Mouse (Mus musculus) MEL (cell line): Measurements from ENCODE around the gene Hmcn2. TPM values are rescaled to one million over a fixed set of nuclear protein-coding genes. Genes with fewer than 3 reads are reported as not detected.

Experiments used
- DNase-seq: peaks from one replicate; pipeline ENCODE4 v3.0.0; 2011; ENCODE audit warnings: low read depth, low spot score
- H3K27ac ChIP-seq: 2 replicates; pipeline ENCODE4 v1.5.1; 2012; ENCODE audit warnings: low read depth, mild to moderate bottlenecking, control low read depth, low read length, moderate library complexity; ENCODE audit not compliant: control insufficient read depth
- H3K27me3 ChIP-seq, 2 experiments: fragments of 150-350 bp in 1 of 2; sonication (generic) in 1 of 2; 2 replicates each; pipeline ENCODE4 v1.6.1; 2012; ENCODE audit warnings: low read length in 2 of 2, mild to moderate bottlenecking in 2 of 2, improper control_type of control experiment in 1 of 2, moderate library complexity in 1 of 2; ENCODE audit not compliant: insufficient read depth in 2 of 2, control insufficient read depth in 1 of 2
- H3K36me3 ChIP-seq, 2 experiments: 2 replicates each; pipeline ENCODE4 v1.6.1; 2012 to 2014; ENCODE audit warnings: low read length in 2 of 2, improper control_type of control experiment in 1 of 2, inconsistent platforms in 1 of 2, mild to moderate bottlenecking in 1 of 2; ENCODE audit not compliant: insufficient read depth in 2 of 2, control insufficient read depth in 1 of 2
- H3K4me1 ChIP-seq, 2 experiments: fragments of 150-350 bp in 1 of 2; sonication (generic) in 1 of 2; 2 replicates each; pipeline ENCODE4 v1.6.1; 2012; ENCODE audit warnings: low read length in 2 of 2, improper control_type of control experiment in 1 of 2, mild to moderate bottlenecking in 1 of 2; ENCODE audit not compliant: insufficient read depth in 2 of 2, control insufficient read depth in 1 of 2
- H3K4me3 ChIP-seq, 2 experiments: fragments of 150-350 bp in 1 of 2; sonication (generic) in 1 of 2; 2 replicates each; pipeline ENCODE4 v1.5.1; 2012; ENCODE audit warnings: low read depth in 2 of 2, low read length in 2 of 2, mild to moderate bottlenecking in 2 of 2, moderate library complexity in 2 of 2, control low read depth in 1 of 2, improper control_type of control experiment in 1 of 2; ENCODE audit not compliant: control insufficient read depth in 1 of 2, insufficient read depth in 1 of 2
- H3K79me2 ChIP-seq: 2 replicates; pipeline ENCODE4 v1.6.1; 2012; ENCODE audit warnings: mild to moderate bottlenecking, low read length, moderate library complexity; ENCODE audit not compliant: control insufficient read depth, poor library complexity, insufficient read depth
- H3K9ac ChIP-seq: 2 replicates; pipeline ENCODE4 v1.6.1; 2012; ENCODE audit warnings: low read depth, mild to moderate bottlenecking, control low read depth, low read length, moderate library complexity; ENCODE audit not compliant: control insufficient read depth, poor library complexity, severe bottlenecking
- H3K9me3 ChIP-seq: fragments of 150-350 bp; sonication (generic); replicated peaks from 2 replicates; pipeline ENCODE4 v1.6.1; 2012; ENCODE audit warnings: mild to moderate bottlenecking, low read length, improper control_type of control experiment, moderate library complexity; ENCODE audit not compliant: insufficient read depth
- BHLHE40 ChIP-seq: IDR thresholded peaks from 2 replicates; pipeline ENCODE4 v1.6.1; 2012; ENCODE audit warnings: low read depth, mild to moderate bottlenecking, inconsistent platforms, low read length, improper control_type of control experiment, borderline replicate concordance
- CTCF ChIP-seq, 3 experiments: IDR thresholded peaks in 2 of 3; conservative IDR thresholded peaks in 1 of 3; 2 replicates each; pipeline ENCODE4 v1.5.1; 2011 to 2012; ENCODE audit warnings: low read length in 3 of 3, low read depth in 2 of 3, mild to moderate bottlenecking in 2 of 3, improper control_type of control experiment in 1 of 3, inconsistent platforms in 1 of 3, mixed read lengths in 1 of 3, moderate library complexity in 1 of 3; ENCODE audit not compliant: control insufficient read depth in 1 of 3, insufficient read depth in 1 of 3, poor library complexity in 1 of 3, severe bottlenecking in 1 of 3
- E2F4 ChIP-seq: IDR thresholded peaks from 2 replicates; pipeline ENCODE4 v1.6.1; 2011; ENCODE audit warnings: low read depth, low read length, improper control_type of control experiment, borderline replicate concordance
- ELF1 ChIP-seq: IDR thresholded peaks from 2 replicates; pipeline ENCODE4 v1.6.1; 2014; ENCODE audit warnings: low read depth, mild to moderate bottlenecking, inconsistent platforms, low read length, improper control_type of control experiment, moderate library complexity
- ETS1 ChIP-seq: IDR thresholded peaks from 2 replicates; pipeline ENCODE4 v1.6.1; 2012; ENCODE audit warnings: low read depth, mild to moderate bottlenecking, inconsistent platforms, low read length, improper control_type of control experiment, moderate library complexity
- MAZ ChIP-seq: IDR thresholded peaks from 2 replicates; pipeline ENCODE4 v1.6.1; 2012; ENCODE audit warnings: low read depth, mild to moderate bottlenecking, inconsistent platforms, low read length, improper control_type of control experiment
- MXI1 ChIP-seq: IDR thresholded peaks from 2 replicates; pipeline ENCODE4 v1.6.1; 2011; ENCODE audit warnings: mild to moderate bottlenecking, low read depth, low read length, improper control_type of control experiment
- NELFE ChIP-seq: IDR thresholded peaks from 2 replicates; pipeline ENCODE4 v1.6.1; 2011; ENCODE audit warnings: low read depth, low read length, improper control_type of control experiment
- TBP ChIP-seq: IDR thresholded peaks from 2 replicates; pipeline ENCODE4 v1.8.0; 2011; ENCODE audit warnings: low read depth, low read length, improper control_type of control experiment
- USF1 ChIP-seq: IDR thresholded peaks from 2 replicates; pipeline ENCODE4 v1.6.1; 2014; ENCODE audit warnings: low read depth, mild to moderate bottlenecking, inconsistent platforms, low read length, improper control_type of control experiment, moderate library complexity
- ZNF384 ChIP-seq: IDR thresholded peaks from 2 replicates; pipeline ENCODE4 v1.6.1; 2012; ENCODE audit warnings: low read depth, mild to moderate bottlenecking, inconsistent platforms, low read length, improper control_type of control experiment
- polyA plus RNA-seq, 2 experiments: library from polyadenylated mRNA; stranded (reverse) in 1 of 2; unstranded in 1 of 2; fragments of >175 nt in 1 of 2; fragments of >200 nt in 1 of 2; gene quantifications; 2 replicates each; pipeline versions ENCODE4 v1.2.1 to v1.2.4; 2012; ENCODE audit warnings: low replicate concordance in 2 of 2, low read depth in 1 of 2; ENCODE audit not compliant: insufficient read length in 2 of 2, insufficient read depth in 1 of 2, missing spikeins in 1 of 2
- total RNA-seq: library from RNA; depleted of rRNA; stranded (reverse); fragments of 300-350 nt; gene quantifications from 2 replicates; pipeline ENCODE4 v1.2.3, GENCODE M21; 2012

The Hmcn2 gene
- total and polyA plus RNA-seq, 3 experiments = 0.18 TPM; not detected in 2

DNA sequence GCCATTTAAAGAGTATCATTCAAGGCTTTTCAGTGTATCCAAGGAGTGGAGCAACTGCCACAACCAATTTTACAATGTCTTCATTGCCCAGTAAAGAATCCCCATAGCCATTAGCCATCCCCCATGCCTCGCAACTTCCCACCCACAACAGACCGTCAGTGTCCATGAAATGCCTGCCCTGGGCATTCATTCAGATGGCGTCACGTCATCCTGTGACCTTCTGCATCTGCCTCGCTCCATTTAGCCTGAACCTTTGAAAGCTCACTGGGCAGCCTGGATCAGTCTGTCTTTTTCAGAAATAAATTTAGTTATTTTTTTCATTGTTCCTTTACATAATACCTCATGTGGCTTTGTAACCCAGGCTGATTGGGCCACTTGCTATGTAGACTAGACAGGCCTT lies 103.8 kb downstream of the Hmcn2 start:
- Histone ChIP-seq H3K79me2 (no peaks in the 10 kb centered on the region), H3K4me3 (no peak overlapping the region), H3K4me1 (no peaks in the 10 kb centered on the region), H3K36me3 (no peaks in the 10 kb centered on the region), H3K27ac (no peak overlapping the region), H3K9me3 (no peaks in the 10 kb centered on the region), H3K9ac (no peak overlapping the region), H3K27me3 (no peaks in the 10 kb centered on the region; a peak in 1 of 4 replicates)
- DNase-seq = no peak
- no peak for TF ChIP-seq USF1
- no peak for TF ChIP-seq TBP
- no peak for TF ChIP-seq MXI1

DNA sequence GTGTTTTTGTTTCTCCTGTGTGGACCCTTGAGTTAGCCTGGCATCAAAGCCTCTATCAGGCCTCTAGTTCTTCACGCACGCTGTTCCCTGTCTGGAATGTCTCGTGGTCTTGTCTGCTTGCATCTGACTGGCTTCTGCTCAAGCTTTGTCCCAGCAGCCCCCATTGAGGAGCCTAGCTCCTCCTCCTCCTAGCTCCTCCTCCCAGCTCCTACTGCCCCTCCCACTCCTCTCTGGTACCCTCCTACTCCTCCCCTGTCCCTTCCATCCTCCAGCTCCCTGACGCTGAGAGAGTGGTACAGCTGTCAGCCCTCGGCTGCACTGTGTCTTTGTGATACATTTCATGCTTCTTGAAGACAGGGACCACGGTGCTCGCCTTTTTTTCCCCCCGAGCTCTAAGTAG lies 104.4 kb downstream of the Hmcn2 start:
- Histone ChIP-seq H3K4me1 (no peaks in the 10 kb centered on the region), H3K27me3 (no peaks in the 10 kb centered on the region; a peak in 1 of 4 replicates), H3K4me3 (no peak overlapping the region), H3K9me3 (no peaks in the 10 kb centered on the region), H3K9ac (no peak overlapping the region), H3K79me2 (no peaks in the 10 kb centered on the region), H3K36me3 (no peaks in the 10 kb centered on the region), H3K27ac (no peak overlapping the region)
- TF ChIP-seq ETS1 (no peak), NELFE (no peak), E2F4 (no peak), BHLHE40 (no peak), MAZ (no peak), ZNF384 (no peak)
- no peak for DNase-seq

DNA sequence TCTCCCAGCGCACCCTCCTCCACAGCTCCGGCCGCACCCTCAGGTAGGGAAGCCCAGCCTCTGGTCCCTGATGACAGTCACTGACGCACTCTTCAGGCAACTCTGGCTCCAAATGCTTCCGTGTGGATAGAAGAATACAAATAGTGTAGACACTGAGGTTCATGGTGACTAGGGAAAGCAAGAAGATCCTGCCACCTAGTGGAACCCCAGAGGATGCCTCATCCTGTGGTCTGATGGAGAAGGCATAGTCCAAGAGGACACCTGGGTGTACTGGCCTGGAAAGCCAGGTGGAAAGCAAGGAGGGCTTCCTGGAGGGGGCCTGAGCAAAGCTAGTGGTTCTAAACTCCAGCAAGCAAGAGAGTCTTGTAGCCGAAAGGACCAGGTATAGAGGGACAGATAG lies 106.7 kb downstream of the Hmcn2 start:
- TF ChIP-seq ELF1 (no peak), CTCF (IDR thresholded peaks at IDR 0.05 in 2 of 3, conservative IDR thresholded peaks at IDR 0.05 in 1 of 3; ENCODE audit: control insufficient read depth in 1 of 3, insufficient read depth in 1 of 3, low read depth in 2 of 3, low read length in 3 of 3, poor library complexity in 1 of 3, severe bottlenecking in 1 of 3) (peak in 2 of 3 experiments; percentile 22 to 25; a peak in 3 of 6 replicates)
- Histone ChIP-seq H3K9me3 (no peaks in the 10 kb centered on the region), H3K79me2 (no peaks in the 10 kb centered on the region), H3K36me3 (no peaks in the 10 kb centered on the region), H3K4me1 (no peaks in the 10 kb centered on the region), H3K9ac (no peak overlapping the region), H3K27me3 (0 out of 4 replicates have a peak, but pooled peaks cover 0 to 1% of the 10 kb centered on the region in 2 experiments), H3K4me3 (no peak overlapping the region), H3K27ac (no peak overlapping the region)
- DNase-seq = peak; percentile 7
